Mouse (Mus musculus) liver, adult 2 months (tissue): ENCODE results near the gene Zdhhc14.

Experiments
- CTCF ChIP-seq: fragments of 200-500 bp; IDR thresholded peaks from 2 replicates; pipeline ENCODE4 v1.5.1; 2011; ENCODE audit warnings: low read depth, low read length, control low read depth
- POLR2A ChIP-seq: fragments of 200-500 bp; IDR thresholded peaks from 2 replicates; pipeline ENCODE4 v1.6.1; 2011; ENCODE audit warnings: low read length, control low read depth; ENCODE audit not compliant: insufficient read depth; ENCODE audit errors: extremely low read depth

DNA sequence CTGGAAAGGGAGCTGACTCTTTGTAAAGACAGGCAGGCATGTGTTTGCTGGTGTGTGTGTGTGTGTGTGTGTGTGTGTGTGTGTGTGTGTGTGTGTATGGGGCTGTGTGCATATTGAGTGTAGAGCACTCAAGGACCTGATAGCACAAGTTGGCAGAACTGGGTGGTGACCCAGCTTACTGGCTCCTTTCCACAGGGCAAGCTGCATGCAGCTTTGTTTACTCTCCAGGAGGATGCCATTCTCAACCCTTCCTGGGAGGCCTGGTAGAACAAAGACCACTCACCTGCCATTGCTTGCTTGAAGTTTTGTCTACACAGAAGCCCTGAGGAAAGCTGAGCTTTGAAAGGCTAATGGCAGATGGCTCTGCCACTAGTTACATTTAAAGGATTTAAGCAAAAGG is 130.8 kb downstream of the Zdhhc14 start:
- TF ChIP-seq CTCF (no peak), POLR2A (no peak)
